Mouse (Mus musculus): Measurements from ENCODE around the gene Spsb2. TPM values are rescaled to one million over a fixed set of nuclear protein-coding genes. Genes with fewer than 3 reads are reported as not detected.

The Spsb2 gene
- polyA plus RNA-seq (2012; ENCODE audit: insufficient read depth, insufficient read length, missing spikeins), result 5.1 and 7.3 TPM in 2 replicates

- peak within 1 kb of the TSS; percentile 91 for H3K4me3 ChIP-seq (ENCODE audit: insufficient read depth, low read depth, low read length)
- H3K27ac ChIP-seq (replicated peaks; ENCODE audit: low read depth, low read length), result peak within 1 kb of the TSS; percentile 74
- H3K4me1 ChIP-seq (ENCODE audit: control insufficient read depth, insufficient read depth, insufficient read length, low read length), result peaks cover 12% of the 10 kb centered on the region; the same call in 1 of the 2 replicates
Observed at GRCm38 (mm10) chr6:124808358-124809012, at the start of gene Spsb2. Spsb2 (plus strand) TSS chr6:124808661.

GRCm38 (mm10) chr6:124758849-124759232 lies 49.6 kb upstream of the Spsb2 start:
- H3K27ac ChIP-seq (replicated peaks; ENCODE audit: low read depth, low read length), result peak overlapping the region; percentile 79
- peaks cover 11% of the 10 kb centered on the region for H3K4me1 ChIP-seq (ENCODE audit: control insufficient read depth, insufficient read depth, insufficient read length, low read length)
- no peak overlapping the region for H3K4me3 ChIP-seq (ENCODE audit: insufficient read depth, low read depth, low read length)

- Histone ChIP-seq H3K4me3 (ENCODE audit: insufficient read depth, low read depth, low read length) (no peak overlapping the region), H3K27ac (replicated peaks; ENCODE audit: low read depth, low read length) (peak overlapping the region; percentile 79), H3K4me1 (ENCODE audit: control insufficient read depth, insufficient read depth, insufficient read length, low read length) (peaks cover 11% of the 10 kb centered on the region)
Observed at GRCm38 (mm10) chr6:124759259-124759658, 49.2 kb upstream of the Spsb2 start.

GRCm38 (mm10) chr6:124765951-124766350 lies 42.5 kb upstream of the Spsb2 start:
- no peaks in the 10 kb centered on the region for H3K4me1 ChIP-seq (ENCODE audit: control insufficient read depth, insufficient read depth, insufficient read length, low read length)

GRCm38 (mm10) chr6:124767536-124767919 lies 40.9 kb upstream of the Spsb2 start:
- Histone ChIP-seq H3K4me1 (ENCODE audit: control insufficient read depth, insufficient read depth, insufficient read length, low read length) (no peaks in the 10 kb centered on the region), H3K27ac (replicated peaks; ENCODE audit: low read depth, low read length) (no peak overlapping the region), H3K4me3 (ENCODE audit: insufficient read depth, low read depth, low read length) (no peak overlapping the region)

More at GRCm38 (mm10) chr6:124765951-124766350, 42.5 kb upstream of the Spsb2 start:
- Histone ChIP-seq H3K27ac (replicated peaks; ENCODE audit: low read depth, low read length) (no peak overlapping the region), H3K4me3 (ENCODE audit: insufficient read depth, low read depth, low read length) (no peak overlapping the region)

GRCm38 (mm10) chr6:124767920-124768703 lies 40.3 kb upstream of the Spsb2 start:
- Histone ChIP-seq H3K4me3 (ENCODE audit: insufficient read depth, low read depth, low read length) (peak overlapping the region; percentile 66; the same call in 1 of the 2 replicates), H3K4me1 (ENCODE audit: control insufficient read depth, insufficient read depth, insufficient read length, low read length) (no peaks in the 10 kb centered on the region), H3K27ac (replicated peaks; ENCODE audit: low read depth, low read length) (no peak overlapping the region)

GRCm38 (mm10) chr6:124768704-124769044 lies 39.8 kb upstream of the Spsb2 start:
- H3K4me3 ChIP-seq (ENCODE audit: insufficient read depth, low read depth, low read length), result peak overlapping the region; percentile 66
- no peaks in the 10 kb centered on the region for H3K4me1 ChIP-seq (ENCODE audit: control insufficient read depth, insufficient read depth, insufficient read length, low read length)
- H3K27ac ChIP-seq (replicated peaks; ENCODE audit: low read depth, low read length), result no peak overlapping the region

- H3K4me1 ChIP-seq (ENCODE audit: control insufficient read depth, insufficient read depth, insufficient read length, low read length), result no peaks in the 10 kb centered on the region
- H3K4me3 ChIP-seq (ENCODE audit: insufficient read depth, low read depth, low read length), result peak within 1 kb of the TSS; percentile 66
- H3K27ac ChIP-seq (replicated peaks; ENCODE audit: low read depth, low read length), result no peak within 1 kb of the TSS
Observed at GRCm38 (mm10) chr6:124769101-124769765, 39.2 kb upstream of the Spsb2 start, which contains the start of gene Eno2. Eno2 (minus strand) TSS chr6:124769673.

- no peak overlapping the region for H3K27ac ChIP-seq (replicated peaks; ENCODE audit: low read depth, low read length)
- H3K4me1 ChIP-seq (ENCODE audit: control insufficient read depth, insufficient read depth, insufficient read length, low read length), result no peaks in the 10 kb centered on the region
- no peak overlapping the region for H3K4me3 ChIP-seq (ENCODE audit: insufficient read depth, low read depth, low read length)
Observed at GRCm38 (mm10) chr6:124770013-124770412, 38.4 kb upstream of the Spsb2 start.

- Histone ChIP-seq H3K4me3 (ENCODE audit: insufficient read depth, low read depth, low read length) (no peak overlapping the region), H3K27ac (replicated peaks; ENCODE audit: low read depth, low read length) (no peak overlapping the region), H3K4me1 (ENCODE audit: control insufficient read depth, insufficient read depth, insufficient read length, low read length) (no peaks in the 10 kb centered on the region)
Observed at GRCm38 (mm10) chr6:124770511-124770910, 38.0 kb upstream of the Spsb2 start.

- Histone ChIP-seq H3K27ac (replicated peaks; ENCODE audit: low read depth, low read length) (no peak within 1 kb of the TSS), H3K4me1 (ENCODE audit: control insufficient read depth, insufficient read depth, insufficient read length, low read length) (no peaks in the 10 kb centered on the region; the same call in 1 of the 2 replicates), H3K4me3 (ENCODE audit: insufficient read depth, low read depth, low read length) (peak within 1 kb of the TSS; percentile 56)
Observed at GRCm38 (mm10) chr6:124779222-124779983, 29.1 kb upstream of the Spsb2 start, which contains the start of gene Lrrc23. Lrrc23 (minus strand) TSS chr6:124779727.

- H3K4me3 ChIP-seq (ENCODE audit: insufficient read depth, low read depth, low read length), result peak overlapping the region; percentile 56
- H3K4me1 ChIP-seq (ENCODE audit: control insufficient read depth, insufficient read depth, insufficient read length, low read length), result no peaks in the 10 kb centered on the region; the same call in 1 of the 2 replicates
- no peak overlapping the region for H3K27ac ChIP-seq (replicated peaks; ENCODE audit: low read depth, low read length)
Observed at GRCm38 (mm10) chr6:124779984-124780416, 28.5 kb upstream of the Spsb2 start.

- Histone ChIP-seq H3K4me3 (ENCODE audit: insufficient read depth, low read depth, low read length) (no peak overlapping the region), H3K27ac (replicated peaks; ENCODE audit: low read depth, low read length) (no peak overlapping the region), H3K4me1 (ENCODE audit: control insufficient read depth, insufficient read depth, insufficient read length, low read length) (no peaks in the 10 kb centered on the region; the same call in 1 of the 2 replicates)
Observed at GRCm38 (mm10) chr6:124780917-124781316, 27.5 kb upstream of the Spsb2 start.

GRCm38 (mm10) chr6:124782436-124782835 lies 26.0 kb upstream of the Spsb2 start:
- Histone ChIP-seq H3K4me3 (ENCODE audit: insufficient read depth, low read depth, low read length) (peak overlapping the region; percentile 25; the same call in 1 of the 2 replicates), H3K27ac (replicated peaks; ENCODE audit: low read depth, low read length) (no peak overlapping the region), H3K4me1 (ENCODE audit: control insufficient read depth, insufficient read depth, insufficient read length, low read length) (no peaks in the 10 kb centered on the region; the same call in 1 of the 2 replicates)

All from brown adipose tissue, adult 24 weeks (tissue).